Mouse (Mus musculus): Measurements from ENCODE around the gene Bpifb1. TPM values are rescaled to one million over a fixed set of nuclear protein-coding genes. Genes with fewer than 3 reads are reported as not detected.
"Not testable (repeated sequence)": the region's sequence is repeated elsewhere in the genome, so short reads cannot be mapped to it uniquely, and the experiment has no call there.

Bpifb1 gene
- 0.27 and 0.28 TPM in 2 replicates for polyA plus RNA-seq (2015; fragmentation: Nextera tagmentation; extraction: Ambion mirVana)

DNA sequence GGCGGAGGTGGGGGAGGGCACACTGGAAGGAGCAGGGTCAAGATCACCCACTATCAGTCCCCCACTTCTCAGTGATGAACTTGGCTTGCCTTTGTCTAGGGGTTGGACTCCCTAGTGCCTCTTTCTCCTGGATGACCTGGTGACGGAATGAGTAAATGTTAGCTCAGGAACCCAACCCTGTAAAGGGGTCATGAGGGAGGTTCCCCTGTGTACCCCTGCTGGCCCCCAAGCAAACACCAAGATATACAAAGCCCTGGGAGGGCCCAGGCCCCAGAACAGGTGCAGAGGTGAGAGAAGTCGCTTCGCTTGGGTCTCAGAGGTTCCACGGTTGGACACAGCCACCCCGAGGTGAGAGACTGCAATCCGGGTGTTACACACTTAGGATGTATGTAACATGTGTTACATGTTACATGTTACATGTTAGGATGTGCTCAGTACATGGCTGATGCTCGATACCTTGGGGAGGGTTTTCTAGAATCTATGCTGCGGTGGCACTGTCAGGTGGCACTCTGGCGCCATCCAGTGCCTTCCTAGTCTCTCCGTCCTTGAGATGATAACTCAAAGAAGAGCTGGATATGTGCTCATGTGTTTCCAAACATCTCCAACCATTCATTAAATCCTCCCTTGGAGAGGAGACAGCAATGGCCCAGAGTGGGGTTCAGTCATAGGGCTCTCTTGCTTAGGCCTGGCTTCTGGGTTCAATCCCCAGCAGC is at the start of gene Bpifb1:
Gene Bpifb1, plus strand, starts transcription at position 273 of the 713 bp plus-strand sequence.
- no peak within 1 kb of the TSS for H3K9ac ChIP-seq (replicated peaks)
- H3K27me3 ChIP-seq: no peaks in the 10 kb centered on the region
- H3K4me2 ChIP-seq (replicated peaks): no peak within 1 kb of the TSS
- no peaks in the 10 kb centered on the region for H3K4me1 ChIP-seq (replicated peaks)
- WGBS: 88% methylated on average over 11 of the region's 11 CpGs
- H3K9me3 ChIP-seq: no peaks in the 10 kb centered on the region
- ATAC-seq: no peak
- H3K36me3 ChIP-seq: no peaks in the 10 kb centered on the region
- H3K4me3 ChIP-seq (replicated peaks): no peak within 1 kb of the TSS
- H3K27ac ChIP-seq: no peak within 1 kb of the TSS

DNA sequence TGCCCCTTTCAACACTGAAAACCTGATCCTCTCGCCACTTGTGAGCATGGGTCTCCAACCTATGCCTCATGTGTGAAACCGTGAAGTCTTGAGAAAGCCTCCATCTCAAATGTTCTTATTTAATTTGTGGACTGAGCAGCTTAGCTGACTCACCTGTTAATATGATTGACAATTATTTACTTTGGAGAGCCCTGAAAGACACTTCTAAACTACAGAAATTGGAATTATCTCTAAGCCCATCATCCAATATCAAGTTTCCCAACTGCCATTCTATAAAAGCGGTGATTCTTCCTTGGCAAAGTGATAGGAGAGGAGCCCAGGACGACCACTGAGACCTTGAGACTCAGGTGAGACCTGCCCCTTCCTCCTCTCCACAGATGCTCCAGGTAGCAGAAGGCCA is 48.0 kb upstream of the Bpifb1 start, which contains the start of gene Bpifa1:
Gene Bpifa1, plus strand, starts transcription at position 301 of the 400 bp plus-strand sequence.
- whole genome bisulfite sequencing: 89% methylated on average over 4 of the region's 4 CpGs
- no peak within 1 kb of the TSS for H3K27ac ChIP-seq
- ATAC-seq: no peak
- H3K4me1 ChIP-seq (replicated peaks): no peaks in the 10 kb centered on the region
- H3K9ac ChIP-seq (replicated peaks): no peak within 1 kb of the TSS
- H3K4me2 ChIP-seq (replicated peaks): no peak within 1 kb of the TSS
- no peaks in the 10 kb centered on the region for H3K9me3 ChIP-seq
- no peaks in the 10 kb centered on the region for H3K36me3 ChIP-seq
- no peaks in the 10 kb centered on the region for H3K27me3 ChIP-seq
- H3K4me3 ChIP-seq (replicated peaks): no peak within 1 kb of the TSS

DNA sequence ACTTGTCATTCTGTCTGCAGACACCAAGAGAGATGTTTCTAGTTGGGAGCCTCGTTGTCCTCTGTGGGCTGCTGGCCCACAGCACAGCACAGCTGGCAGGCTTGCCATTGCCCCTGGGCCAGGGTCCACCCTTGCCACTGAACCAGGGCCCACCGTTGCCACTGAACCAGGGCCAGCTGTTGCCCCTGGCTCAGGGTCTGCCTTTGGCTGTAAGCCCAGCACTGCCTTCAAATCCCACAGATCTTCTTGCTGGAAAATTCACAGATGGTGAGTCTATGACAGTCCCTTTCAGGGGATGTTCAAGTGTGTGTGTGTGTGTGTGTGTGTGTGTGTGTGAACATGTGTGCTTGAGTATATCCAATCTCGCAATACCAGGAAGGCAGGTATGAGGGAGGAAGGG is 46.9 kb upstream of the Bpifb1 start:
- Histone ChIP-seq H3K9me3 (no peaks in the 10 kb centered on the region), H3K27ac (no peak overlapping the region), H3K4me3 (replicated peaks) (no peak overlapping the region), H3K4me1 (replicated peaks) (no peaks in the 10 kb centered on the region), H3K27me3 (no peaks in the 10 kb centered on the region), H3K4me2 (replicated peaks) (no peak overlapping the region), H3K9ac (replicated peaks) (no peak overlapping the region), H3K36me3 (no peaks in the 10 kb centered on the region)
- 84% methylated on average over 3 of the region's 3 CpGs for WGBS
- no peak for ATAC-seq

DNA sequence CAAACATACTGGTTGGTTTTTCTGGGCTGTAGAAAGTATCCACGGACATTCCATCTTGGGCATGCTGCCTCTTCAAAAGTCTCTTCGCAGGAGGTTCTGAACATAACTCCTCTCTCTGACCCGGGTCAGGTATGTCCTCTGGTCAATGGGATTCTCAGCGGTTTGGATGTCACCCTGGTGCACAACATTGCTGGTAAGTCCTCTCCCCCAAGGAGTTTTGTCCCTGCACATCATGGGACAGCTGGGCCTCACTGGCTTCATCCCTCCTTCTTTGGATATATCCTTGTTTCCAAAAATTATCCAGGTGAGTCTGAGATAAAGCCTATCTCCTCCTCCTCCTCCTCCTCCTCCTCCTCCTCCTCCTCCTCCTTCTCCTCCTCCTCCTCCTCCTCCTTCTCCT is 43.1 kb upstream of the Bpifb1 start:
- ATAC-seq: no peak
- 84% methylated on average over 4 of the region's 4 CpGs for whole genome bisulfite sequencing

DNA sequence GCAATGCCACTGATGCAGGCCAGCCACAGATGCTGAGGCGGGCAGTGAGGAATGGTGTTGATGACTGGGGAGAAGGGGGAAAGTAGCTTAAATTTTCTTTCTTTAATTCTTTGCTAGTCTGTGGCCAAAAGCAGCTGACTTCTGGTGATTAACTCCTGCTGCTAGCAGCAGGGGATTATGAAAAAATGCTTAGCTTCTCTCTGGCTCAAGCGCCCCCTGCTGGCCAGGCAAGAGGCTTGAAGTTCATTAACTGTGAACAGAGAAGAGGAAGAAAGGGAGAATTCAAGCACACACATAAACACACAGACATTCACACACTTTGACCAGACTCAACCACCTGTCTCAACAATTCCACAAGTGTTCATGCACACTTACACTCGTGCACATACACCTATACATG is 32.2 kb upstream of the Bpifb1 start:
- Histone ChIP-seq H3K9me3 (no peaks in the 10 kb centered on the region), H3K27me3 (no peaks in the 10 kb centered on the region), H3K4me1 (replicated peaks) (no peaks in the 10 kb centered on the region), H3K36me3 (no peaks in the 10 kb centered on the region), H3K4me3 (replicated peaks) (no peak overlapping the region), H3K9ac (replicated peaks) (no peak overlapping the region), H3K27ac (no peak overlapping the region), H3K4me2 (replicated peaks) (no peak overlapping the region)
- WGBS: 26% methylated on average over 3 of the region's 3 CpGs
- no peak for ATAC-seq

More for the DNA sequence above, 43.1 kb upstream of the Bpifb1 start:
- Histone ChIP-seq H3K27ac (no peak overlapping the region), H3K4me1 (replicated peaks) (no peaks in the 10 kb centered on the region), H3K9ac (replicated peaks) (no peak overlapping the region), H3K4me2 (replicated peaks) (no peak overlapping the region), H3K9me3 (no peaks in the 10 kb centered on the region), H3K27me3 (no peaks in the 10 kb centered on the region), H3K36me3 (no peaks in the 10 kb centered on the region), H3K4me3 (replicated peaks) (no peak overlapping the region)

DNA sequence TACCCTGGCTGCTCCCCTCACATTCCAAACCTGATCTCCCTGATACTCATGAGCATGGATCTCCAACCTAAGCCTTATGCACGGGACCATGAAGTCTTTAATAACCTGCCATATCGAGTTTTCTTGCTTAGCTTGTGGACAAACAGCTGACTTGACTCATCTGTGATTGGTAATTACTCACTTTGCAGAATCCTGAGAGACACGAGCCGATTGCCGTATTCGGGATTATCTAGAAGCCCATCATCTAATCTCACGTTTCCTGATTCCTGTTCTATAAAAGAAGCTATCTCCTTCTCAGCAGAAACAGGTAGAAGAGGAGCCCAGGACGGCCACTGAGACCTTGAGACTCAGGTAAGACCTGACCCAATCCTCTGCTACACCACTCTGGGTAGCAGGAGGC is 28.3 kb upstream of the Bpifb1 start, which contains the start of gene Bpifa5:
Gene Bpifa5, plus strand, starts transcription at position 301 of the 400 bp plus-strand sequence.
- ATAC-seq: no peak
- H3K4me1 ChIP-seq (replicated peaks): no peaks in the 10 kb centered on the region
- no peak within 1 kb of the TSS for H3K9ac ChIP-seq (replicated peaks)
- H3K27ac ChIP-seq: no peak within 1 kb of the TSS
- no peaks in the 10 kb centered on the region for H3K9me3 ChIP-seq
- no peak within 1 kb of the TSS for H3K4me2 ChIP-seq (replicated peaks)
- 83% methylated on average over 8 of the region's 8 CpGs for WGBS
- H3K4me3 ChIP-seq (replicated peaks): no peak within 1 kb of the TSS
- no peaks in the 10 kb centered on the region for H3K27me3 ChIP-seq
- no peaks in the 10 kb centered on the region for H3K36me3 ChIP-seq

DNA sequence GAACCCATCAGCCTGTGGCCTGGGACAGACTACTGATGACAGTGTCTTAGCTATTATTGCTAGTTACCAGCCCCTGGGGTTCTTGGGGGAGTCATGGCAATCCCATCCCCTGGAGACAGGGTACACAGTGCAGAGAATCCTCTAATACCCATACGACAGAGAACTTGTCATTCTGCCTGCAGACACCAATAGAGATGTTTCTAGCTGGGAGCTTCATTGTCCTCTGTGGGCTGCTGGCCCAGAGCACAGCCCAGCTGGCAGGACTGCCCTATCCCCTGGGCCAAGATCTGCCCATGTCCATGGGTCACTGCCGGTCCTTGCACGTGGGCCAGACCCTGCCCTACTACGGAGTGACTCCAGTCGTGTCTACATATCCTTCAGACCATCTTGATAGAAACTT is 27.3 kb upstream of the Bpifb1 start:
- no peaks in the 10 kb centered on the region for H3K9me3 ChIP-seq
- H3K4me2 ChIP-seq (replicated peaks): no peak overlapping the region
- 90% methylated on average over 5 of the region's 5 CpGs for WGBS
- no peak overlapping the region for H3K4me3 ChIP-seq (replicated peaks)
- no peak overlapping the region for H3K9ac ChIP-seq (replicated peaks)
- ATAC-seq: no peak
- no peaks in the 10 kb centered on the region for H3K4me1 ChIP-seq (replicated peaks)
- H3K36me3 ChIP-seq: no peaks in the 10 kb centered on the region
- no peak overlapping the region for H3K27ac ChIP-seq
- no peaks in the 10 kb centered on the region for H3K27me3 ChIP-seq

DNA sequence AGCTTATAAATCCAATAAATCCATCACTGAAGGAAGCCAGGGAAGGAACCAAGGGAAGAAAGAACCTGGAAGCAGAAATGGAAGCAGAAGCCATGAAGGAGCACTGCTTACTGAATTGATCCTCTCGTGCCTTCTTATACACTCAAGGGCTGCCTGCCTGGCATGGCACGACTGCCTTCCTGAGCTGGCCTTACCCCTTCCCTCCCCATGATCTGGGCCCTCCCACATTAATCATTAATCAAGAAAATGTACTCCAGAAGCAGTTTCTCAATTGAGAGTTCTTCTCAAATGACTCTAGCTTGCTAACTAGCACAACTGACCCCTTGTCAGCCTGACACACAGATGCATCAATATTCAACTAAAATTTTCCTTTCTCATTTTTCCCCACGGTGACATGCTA is 21.4 kb upstream of the Bpifb1 start:
- Histone ChIP-seq H3K4me2 (replicated peaks) (no peak overlapping the region), H3K36me3 (no peaks in the 10 kb centered on the region), H3K27ac (no peak overlapping the region), H3K4me3 (replicated peaks) (no peak overlapping the region), H3K9me3 (no peaks in the 10 kb centered on the region), H3K4me1 (replicated peaks) (no peaks in the 10 kb centered on the region), H3K27me3 (no peaks in the 10 kb centered on the region), H3K9ac (replicated peaks) (no peak overlapping the region)
- ATAC-seq: no peak
- 72% methylated on average over 3 of the region's 3 CpGs for WGBS

DNA sequence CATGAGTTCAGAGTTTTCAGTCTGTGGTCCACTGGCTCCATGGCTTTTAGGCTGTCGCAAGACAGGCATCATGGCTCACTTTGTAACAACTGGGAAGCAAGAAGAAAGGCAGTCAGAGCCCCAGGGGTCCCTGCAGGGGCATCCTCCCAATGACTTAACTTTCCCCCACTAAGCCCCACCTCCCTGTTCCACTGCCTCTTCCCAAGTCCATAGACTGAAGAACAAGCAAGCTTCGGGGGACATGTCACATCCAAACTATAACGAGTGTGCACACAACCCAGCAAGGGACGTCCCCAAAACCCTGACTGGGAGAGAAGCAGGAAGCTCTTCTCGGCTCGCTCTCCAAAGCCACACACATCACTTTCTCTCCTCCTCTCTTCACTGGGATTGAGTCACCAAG is 19.0 kb upstream of the Bpifb1 start:
- H3K27me3 ChIP-seq: no peaks in the 10 kb centered on the region
- no peak for ATAC-seq
- WGBS: 74% methylated on average over 6 of the region's 6 CpGs
- H3K4me1 ChIP-seq (replicated peaks): no peaks in the 10 kb centered on the region
- no peaks in the 10 kb centered on the region for H3K36me3 ChIP-seq
- no peaks in the 10 kb centered on the region for H3K9me3 ChIP-seq
- H3K4me2 ChIP-seq (replicated peaks): no peak overlapping the region
- H3K9ac ChIP-seq (replicated peaks): no peak overlapping the region
- H3K27ac ChIP-seq: no peak overlapping the region
- H3K4me3 ChIP-seq (replicated peaks): no peak overlapping the region

DNA sequence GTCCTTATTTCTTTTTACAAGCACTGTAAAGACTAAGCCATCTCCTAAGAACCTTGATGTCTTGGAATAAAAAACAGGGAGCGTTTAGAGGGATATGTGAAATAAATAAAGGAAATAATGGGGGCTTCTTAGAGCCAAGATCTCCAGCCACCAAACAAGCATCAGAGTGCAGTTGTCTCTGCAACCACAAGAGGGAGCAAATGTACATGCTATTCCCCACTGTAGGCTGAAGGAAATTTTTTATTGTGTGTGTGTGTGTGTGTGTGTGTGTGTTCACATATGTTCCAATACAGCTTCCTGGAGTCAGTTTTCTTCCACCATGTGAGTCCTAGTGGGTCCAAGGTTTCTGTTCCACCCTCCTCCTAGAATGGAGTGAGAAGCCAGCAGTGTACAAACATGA is 17.3 kb upstream of the Bpifb1 start:
- WGBS: 57% methylated on average over 1 of the region's 1 CpGs
- Histone ChIP-seq H3K4me1 (replicated peaks) (no peaks in the 10 kb centered on the region), H3K36me3 (no peaks in the 10 kb centered on the region), H3K4me3 (replicated peaks) (no peak overlapping the region), H3K9ac (replicated peaks) (no peak overlapping the region), H3K4me2 (replicated peaks) (no peak overlapping the region), H3K9me3 (no peaks in the 10 kb centered on the region), H3K27me3 (no peaks in the 10 kb centered on the region), H3K27ac (no peak overlapping the region)
- ATAC-seq: no peak

DNA sequence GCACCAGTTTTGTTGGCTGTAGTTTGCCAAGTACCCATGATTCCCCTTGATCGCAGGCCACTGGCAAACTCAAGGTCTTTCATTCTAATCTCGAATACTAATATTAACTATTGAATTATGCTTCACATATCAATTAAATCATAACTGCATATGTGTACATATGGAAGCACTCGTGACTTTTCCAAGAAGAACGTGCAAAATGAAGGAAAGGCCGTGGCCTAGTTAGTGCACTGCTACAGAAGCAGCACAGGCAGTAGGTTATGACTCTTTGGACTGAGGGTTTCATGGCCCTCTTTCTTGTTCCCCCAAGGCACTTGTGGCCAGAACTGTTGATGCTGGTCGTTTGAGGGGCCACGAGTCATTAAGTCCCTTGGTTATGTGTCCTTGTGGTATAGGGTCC is 8.7 kb upstream of the Bpifb1 start:
- not testable (repeated sequence) for H3K9me3 ChIP-seq; H3K9ac ChIP-seq (replicated peaks); H3K4me3 ChIP-seq (replicated peaks); H3K4me1 ChIP-seq (replicated peaks); ATAC-seq; H3K27me3 ChIP-seq; H3K4me2 ChIP-seq (replicated peaks); H3K27ac ChIP-seq; H3K36me3 ChIP-seq
- WGBS: 89% methylated on average over 7 of the region's 7 CpGs

DNA sequence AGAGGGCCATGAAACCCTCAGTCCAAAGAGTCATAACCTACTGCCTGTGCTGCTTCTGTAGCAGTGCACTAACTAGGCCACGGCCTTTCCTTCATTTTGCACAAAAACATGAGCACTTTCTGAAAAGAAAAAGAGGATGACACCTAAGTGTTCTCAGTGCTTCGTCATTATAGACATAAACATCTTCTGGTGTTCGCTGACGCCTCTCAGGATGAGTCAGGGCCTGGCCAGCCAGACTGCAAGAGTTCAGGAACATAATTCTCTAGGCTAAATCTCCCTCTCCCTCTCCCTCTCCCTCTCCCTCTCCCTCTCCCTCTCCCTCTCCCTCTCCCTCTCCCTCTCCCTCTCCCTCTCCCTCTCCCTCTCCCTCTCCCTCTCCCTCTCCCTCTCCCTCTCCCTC is 7.6 kb upstream of the Bpifb1 start:
- H3K4me2 ChIP-seq (replicated peaks); H3K27me3 ChIP-seq; H3K4me1 ChIP-seq (replicated peaks); H3K9ac ChIP-seq (replicated peaks); H3K9me3 ChIP-seq; H3K4me3 ChIP-seq (replicated peaks); ATAC-seq; H3K36me3 ChIP-seq; H3K27ac ChIP-seq: not testable (repeated sequence)
- 89% methylated on average over 4 of the region's 4 CpGs for WGBS

DNA sequence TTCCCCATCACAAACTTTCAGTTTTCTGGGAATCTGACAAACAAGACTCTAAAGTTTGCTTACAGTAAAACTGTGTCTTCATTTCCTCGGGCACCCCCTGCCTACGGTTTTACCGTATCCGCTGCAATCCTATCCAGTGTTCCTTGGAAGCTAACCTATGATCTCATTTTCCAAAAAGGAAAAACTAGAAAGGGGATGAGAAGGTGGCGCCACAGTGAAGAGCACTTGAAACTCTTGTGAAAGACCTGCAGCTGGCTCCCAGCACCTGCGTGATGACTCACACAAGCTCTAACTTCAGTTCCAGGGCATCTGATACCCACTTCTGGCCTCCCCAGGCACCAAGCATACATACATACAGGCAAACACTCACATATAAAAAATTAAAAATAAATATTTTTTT is 5.3 kb upstream of the Bpifb1 start:
- Histone ChIP-seq H3K4me3 (replicated peaks) (no peak overlapping the region), H3K27me3 (no peaks in the 10 kb centered on the region), H3K4me1 (replicated peaks) (no peaks in the 10 kb centered on the region), H3K4me2 (replicated peaks) (no peak overlapping the region), H3K27ac (no peak overlapping the region), H3K9ac (replicated peaks) (no peak overlapping the region), H3K36me3 (no peaks in the 10 kb centered on the region), H3K9me3 (no peaks in the 10 kb centered on the region)
- no peak for ATAC-seq
- 83% methylated on average over 6 of the region's 6 CpGs for WGBS
